Mouse (Mus musculus) C2C12 (cell line): Measurements from ENCODE around the gene Mctp1. TPM values are rescaled to one million over a fixed set of nuclear protein-coding genes. Genes with fewer than 3 reads are reported as not detected.

Source experiments
- H3K27me3 ChIP-seq: one replicate; pipeline ENCODE4 v1.6.1; 2011; ENCODE audit not compliant: control insufficient read depth, insufficient read depth, insufficient read length
- H3K36me3 ChIP-seq: one replicate; pipeline ENCODE4 v1.6.1; 2011; ENCODE audit not compliant: control insufficient read depth, insufficient read depth
- H3K4me3 ChIP-seq: one replicate; pipeline ENCODE4 v1.5.1; 2011; ENCODE audit warnings: mild to moderate bottlenecking, control low read depth; ENCODE audit not compliant: poor library complexity, insufficient read depth, severe bottlenecking
- H3K79me2 ChIP-seq: one replicate; pipeline ENCODE4 v1.6.1; 2011; ENCODE audit not compliant: control insufficient read depth, insufficient read depth
- H3K79me3 ChIP-seq: one replicate; pipeline ENCODE4 v1.6.1; 2011; ENCODE audit warnings: low read depth, control low read depth
- H3ac ChIP-seq: one replicate; pipeline ENCODE3; 2011; ENCODE audit warnings: low read depth; ENCODE audit not compliant: control insufficient read depth, insufficient read length
- CEBPB ChIP-seq: IDR thresholded peaks from one replicate; pipeline ENCODE4 v1.6.1; 2011; ENCODE audit warnings: low read depth, mild to moderate bottlenecking, control low read depth, moderate library complexity
- CTCF ChIP-seq: IDR thresholded peaks from one replicate; pipeline ENCODE4 v1.5.1; 2011; ENCODE audit not compliant: control insufficient read depth, insufficient read depth, insufficient read length
- FOSL1 ChIP-seq: IDR thresholded peaks from one replicate; pipeline ENCODE4 v1.8.0; 2011; ENCODE audit warnings: mild to moderate bottlenecking, low read length; ENCODE audit not compliant: poor library complexity, insufficient read depth, severe bottlenecking
- MAX ChIP-seq: IDR thresholded peaks from one replicate; pipeline ENCODE4 v1.6.1; 2011; ENCODE audit warnings: mild to moderate bottlenecking, control low read depth
- MYOD1 ChIP-seq: IDR thresholded peaks from one replicate; pipeline ENCODE4 v1.6.1; 2011; ENCODE audit warnings: low read depth; ENCODE audit not compliant: control insufficient read depth, insufficient read length
- MYOG ChIP-seq: IDR thresholded peaks from one replicate; pipeline ENCODE4 v1.6.1; 2011; ENCODE audit not compliant: control insufficient read depth, insufficient read length; ENCODE audit errors: extremely low read depth
- USF1 ChIP-seq: IDR thresholded peaks from one replicate; pipeline ENCODE4 v1.6.1; 2011; ENCODE audit warnings: low read depth, mild to moderate bottlenecking, control low read depth, moderate library complexity
- polyA plus RNA-seq: library from polyadenylated mRNA; unstranded; fragments of >200 nt; fragmentation: generic; extraction: Trizol; gene quantifications from one replicate; pipeline ENCODE4 v1.2.1, GENCODE M21; 2012; ENCODE audit warnings: missing spikeins

Gene Mctp1
- polyA plus RNA-seq, 1 experiment: 0.36 TPM

- H3K4me3 ChIP-seq: no peak overlapping the region
- no peak overlapping the region for H3ac ChIP-seq
- no peaks in the 10 kb centered on the region for H3K36me3 ChIP-seq
- H3K27me3 ChIP-seq: no peaks in the 10 kb centered on the region
- no peaks in the 10 kb centered on the region for H3K79me2 ChIP-seq
- no peaks in the 10 kb centered on the region for H3K79me3 ChIP-seq
- TF ChIP-seq USF1: no peak
- TF ChIP-seq MYOD1: no peak
- no peak for TF ChIP-seq FOSL1
- TF ChIP-seq CEBPB: no peak
- TF ChIP-seq MYOG: no peak
- no peak for TF ChIP-seq MAX
- no peak for TF ChIP-seq CTCF
Measured at GRCm38 (mm10) chr13:76527751-76528150, 143.4 kb downstream of the Mctp1 start.

DNA sequence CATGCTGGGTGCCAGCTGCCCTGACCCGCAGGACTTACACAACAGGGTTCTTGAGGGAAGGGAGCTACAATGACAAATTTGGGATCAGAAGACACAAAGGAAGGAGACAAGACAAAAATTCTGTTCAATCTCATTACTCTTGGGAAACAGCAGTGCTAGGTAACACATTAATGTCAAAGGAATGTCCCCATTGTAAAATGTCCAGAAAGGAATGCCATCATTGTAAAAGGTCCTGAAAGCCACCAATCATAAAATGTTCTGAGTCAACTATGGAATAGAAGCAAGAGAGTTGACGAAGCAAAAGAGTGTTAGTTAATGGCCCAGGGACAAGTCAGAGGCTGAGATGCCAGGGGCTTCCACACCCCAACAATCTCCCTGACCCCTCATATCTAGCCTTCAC, 145.6 kb downstream of the Mctp1 start:
- Histone ChIP-seq H3K4me3 (no peak overlapping the region), H3K36me3 (no peaks in the 10 kb centered on the region), H3K27me3 (no peaks in the 10 kb centered on the region), H3K79me3 (no peaks in the 10 kb centered on the region), H3K79me2 (no peaks in the 10 kb centered on the region), H3ac (no peak overlapping the region)
- TF ChIP-seq USF1: no peak
- TF ChIP-seq MYOD1: no peak
- TF ChIP-seq MAX: no peak
- TF ChIP-seq MYOG: no peak
- no peak for TF ChIP-seq CTCF
- TF ChIP-seq FOSL1: no peak
- TF ChIP-seq CEBPB: no peak

- Histone ChIP-seq H3ac (no peak overlapping the region), H3K36me3 (no peaks in the 10 kb centered on the region), H3K4me3 (no peak overlapping the region), H3K79me2 (no peaks in the 10 kb centered on the region), H3K27me3 (no peaks in the 10 kb centered on the region), H3K79me3 (no peaks in the 10 kb centered on the region)
- TF ChIP-seq FOSL1: no peak
- no peak for TF ChIP-seq CTCF
- TF ChIP-seq MYOG: no peak
- TF ChIP-seq MYOD1: no peak
Measured at GRCm38 (mm10) chr13:76530867-76531504, 146.7 kb downstream of the Mctp1 start.

- no peaks in the 10 kb centered on the region for H3K36me3 ChIP-seq
- TF ChIP-seq MYOD1: no peak
- no peak for TF ChIP-seq CTCF
- no peak for TF ChIP-seq MYOG
- no peak for TF ChIP-seq CEBPB
- no peak for TF ChIP-seq MAX
- TF ChIP-seq FOSL1: no peak
- no peak for TF ChIP-seq USF1
- H3K79me3 ChIP-seq: no peaks in the 10 kb centered on the region
- H3K79me2 ChIP-seq: no peaks in the 10 kb centered on the region
- no peak overlapping the region for H3K4me3 ChIP-seq
- H3K27me3 ChIP-seq: no peaks in the 10 kb centered on the region
- H3ac ChIP-seq: no peak overlapping the region
Measured at GRCm38 (mm10) chr13:76547854-76548253, 163.5 kb downstream of the Mctp1 start.

- Histone ChIP-seq H3ac (no peak overlapping the region), H3K79me2 (no peaks in the 10 kb centered on the region), H3K4me3 (no peak overlapping the region), H3K27me3 (no peaks in the 10 kb centered on the region), H3K79me3 (no peaks in the 10 kb centered on the region), H3K36me3 (no peaks in the 10 kb centered on the region)
- no peak for TF ChIP-seq MAX
- TF ChIP-seq MYOD1: no peak
- TF ChIP-seq FOSL1: no peak
Measured at GRCm38 (mm10) chr13:76560918-76561317, 176.6 kb downstream of the Mctp1 start.

DNA sequence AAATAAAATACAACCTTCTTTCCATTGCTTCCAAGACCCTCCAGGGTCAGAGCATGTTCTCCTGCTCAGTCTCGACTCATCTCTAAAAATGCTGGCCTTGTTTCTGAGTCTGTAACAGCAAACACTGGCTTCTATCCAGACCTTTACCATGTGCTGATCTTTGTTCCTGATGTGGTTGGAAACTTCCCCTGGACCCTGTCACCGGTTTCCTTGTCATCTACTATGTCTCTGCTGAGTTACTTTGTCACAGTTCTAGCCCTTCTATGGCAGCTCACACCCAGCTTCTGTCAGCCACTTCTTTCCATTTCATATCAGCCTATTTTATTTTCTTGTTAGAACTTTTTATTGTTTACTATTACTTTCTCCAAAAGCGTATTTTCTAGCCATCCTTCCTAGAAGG, 177.3 kb downstream of the Mctp1 start:
- Histone ChIP-seq H3K79me2 (no peaks in the 10 kb centered on the region), H3ac (no peak overlapping the region), H3K4me3 (no peak overlapping the region), H3K36me3 (no peaks in the 10 kb centered on the region), H3K79me3 (no peaks in the 10 kb centered on the region), H3K27me3 (no peaks in the 10 kb centered on the region)
- TF ChIP-seq CTCF (no peak), MYOD1 (no peak), FOSL1 (no peak)
